Mouse (Mus musculus): ENCODE results near the gene Nt5c2.

Gene Nt5c2

GRCm38 (mm10) chr19:47014447-47015381, at the start of gene Nt5c2, which contains the start of gene Ina:
Nt5c2 (minus strand) TSS chr19:47015153.
Ina (plus strand) TSS chr19:47014698.
- peak; percentile 66 for DNase-seq (ENCODE audit: low spot score)

GRCm38 (mm10) chr19:47057684-47058083, 42.7 kb upstream of the Nt5c2 start:
- DNase-seq (ENCODE audit: low spot score), result no peak

- DNase-seq (ENCODE audit: low spot score), result no peak
Observed at GRCm38 (mm10) chr19:47053471-47053870, 38.5 kb upstream of the Nt5c2 start.

DNA sequence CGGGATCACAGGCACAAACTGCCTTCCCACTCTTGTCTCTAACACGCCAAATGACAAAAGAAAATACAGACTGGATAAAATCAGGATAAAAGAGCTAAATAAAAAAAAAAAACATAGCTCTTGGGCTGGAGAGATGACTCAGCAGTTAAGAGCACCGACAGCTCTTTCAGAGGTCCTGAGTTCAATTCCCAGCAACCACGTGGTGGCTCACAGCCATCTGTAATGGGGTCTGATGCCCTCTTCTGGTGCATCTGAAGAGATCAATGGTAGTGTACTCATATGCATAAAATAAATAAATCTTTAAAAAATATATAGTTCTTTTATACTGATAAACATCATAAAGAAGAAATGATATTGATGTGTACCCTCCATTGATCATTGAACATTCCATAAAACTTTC, 38.0 kb upstream of the Nt5c2 start:
- DNase-seq (ENCODE audit: low spot score), result no peak

DNA sequence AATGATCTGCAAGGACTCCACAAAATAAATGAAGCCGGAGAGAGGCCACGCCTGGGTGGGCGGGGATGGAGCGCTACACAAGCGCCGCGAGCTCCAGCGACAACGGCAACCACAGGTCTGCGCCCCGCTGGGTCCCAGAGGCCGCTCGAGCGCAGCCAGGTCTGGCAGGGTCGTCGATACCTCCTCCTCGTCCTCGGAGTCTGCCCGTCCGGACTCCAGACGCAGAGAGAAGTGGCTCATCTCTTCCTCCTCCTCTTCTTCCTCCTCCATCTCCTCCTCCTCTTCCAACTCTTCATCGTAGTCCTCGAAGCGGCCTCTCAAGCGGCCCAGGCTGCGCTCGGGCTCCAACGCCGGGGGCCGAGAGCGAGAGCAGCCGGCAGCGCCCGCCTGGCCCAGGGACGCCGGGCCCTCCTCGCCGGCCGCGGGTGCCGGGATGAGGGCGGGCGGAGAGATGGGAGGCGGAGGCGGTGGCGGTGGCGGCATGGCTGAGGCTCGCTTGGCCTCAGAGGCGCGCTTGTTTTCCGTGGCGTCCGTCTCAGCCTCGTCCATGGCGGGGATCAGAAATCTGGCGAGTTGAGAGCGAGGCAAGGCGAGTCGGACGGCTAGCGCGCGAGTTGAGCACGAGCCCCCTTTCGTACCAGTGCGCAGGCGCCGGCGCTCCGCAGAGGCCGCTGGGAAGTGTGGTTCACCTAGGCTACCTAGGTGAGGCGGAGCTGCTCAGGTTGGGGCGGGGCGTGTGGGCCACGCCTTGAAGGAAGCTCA, 35.5 kb upstream of the Nt5c2 start, which contains the start of gene Pcgf6:
TSS of gene Pcgf6 (minus strand) at position 636 of the 762 bp plus-strand sequence.
- peak; percentile 64 for DNase-seq (ENCODE audit: low spot score)

DNA sequence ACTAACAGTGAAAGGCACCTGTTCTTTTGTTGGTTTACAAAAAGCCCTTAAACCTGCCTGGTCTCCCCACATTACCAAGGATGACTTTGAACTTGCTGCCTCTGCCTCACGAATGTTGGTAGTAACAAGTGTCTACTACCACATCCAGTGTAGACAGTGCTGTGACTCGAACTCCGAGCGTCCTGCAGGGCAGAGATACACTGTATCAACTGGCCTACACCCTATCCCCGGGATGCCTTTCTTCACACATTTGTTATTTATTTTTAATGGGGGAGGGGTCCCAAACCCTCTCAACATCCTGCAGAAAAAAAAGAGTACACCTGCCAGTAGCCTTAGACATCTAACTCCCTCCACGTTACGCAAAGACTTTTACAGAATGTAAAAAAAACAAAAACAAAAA, 34.9 kb upstream of the Nt5c2 start:
- no peak for DNase-seq (ENCODE audit: low spot score)

DNA sequence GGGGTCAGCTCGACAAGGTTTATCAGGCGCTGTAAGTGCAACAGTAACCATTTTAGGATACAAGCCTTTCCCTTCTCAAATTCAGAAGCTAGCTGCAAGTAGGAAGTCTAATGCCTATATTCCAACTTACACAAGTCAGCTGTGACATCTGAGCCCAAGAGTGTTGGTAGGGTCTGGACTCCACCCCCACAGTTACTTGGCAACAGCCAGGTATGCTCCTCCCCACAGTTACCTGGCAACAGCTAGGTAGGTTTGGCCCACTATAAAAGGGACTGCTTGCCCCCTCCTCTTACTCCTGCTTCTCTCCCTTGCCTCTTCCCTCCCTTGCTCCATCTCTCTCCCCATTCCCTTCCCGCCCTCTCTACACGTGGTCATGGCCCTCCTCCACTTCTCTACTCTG, 34.1 kb upstream of the Nt5c2 start:
- no peak for DNase-seq (ENCODE audit: low spot score)

DNA sequence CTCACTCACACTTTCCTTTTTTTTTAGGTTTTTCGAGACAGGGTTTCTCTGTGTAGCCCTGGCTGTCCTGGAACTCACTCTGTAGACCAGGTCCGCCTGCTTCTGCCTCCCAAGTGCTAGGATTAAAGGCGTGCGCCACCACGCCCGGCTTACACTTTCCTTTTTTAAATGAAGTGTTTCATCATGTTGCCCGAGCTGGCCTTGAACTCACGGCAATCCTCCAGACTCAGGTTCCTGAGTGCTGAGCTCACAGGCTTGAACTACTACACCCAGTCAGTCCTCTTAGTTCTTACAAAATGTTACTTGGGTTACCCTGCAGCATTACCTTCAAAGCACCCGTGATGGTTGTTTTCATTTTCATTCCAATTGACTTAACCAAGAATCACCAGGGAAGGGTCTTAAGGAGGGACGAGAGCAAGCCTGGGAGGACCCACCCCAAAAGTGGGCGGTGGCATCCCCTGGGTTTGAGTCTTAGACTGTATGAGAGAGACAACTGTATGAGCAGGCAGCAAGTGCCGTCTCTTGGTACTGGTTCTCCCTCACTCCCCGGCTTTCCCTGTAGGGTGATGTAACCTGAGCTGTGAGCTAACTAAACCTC, 32.4 kb upstream of the Nt5c2 start:
- DNase-seq (ENCODE audit: low spot score), result no peak

- no peak for DNase-seq (ENCODE audit: low spot score)
Observed at GRCm38 (mm10) chr19:47046343-47046742, 31.4 kb upstream of the Nt5c2 start.

- DNase-seq (ENCODE audit: low spot score), result no peak
Observed at GRCm38 (mm10) chr19:47043608-47044007, 28.7 kb upstream of the Nt5c2 start.

DNA sequence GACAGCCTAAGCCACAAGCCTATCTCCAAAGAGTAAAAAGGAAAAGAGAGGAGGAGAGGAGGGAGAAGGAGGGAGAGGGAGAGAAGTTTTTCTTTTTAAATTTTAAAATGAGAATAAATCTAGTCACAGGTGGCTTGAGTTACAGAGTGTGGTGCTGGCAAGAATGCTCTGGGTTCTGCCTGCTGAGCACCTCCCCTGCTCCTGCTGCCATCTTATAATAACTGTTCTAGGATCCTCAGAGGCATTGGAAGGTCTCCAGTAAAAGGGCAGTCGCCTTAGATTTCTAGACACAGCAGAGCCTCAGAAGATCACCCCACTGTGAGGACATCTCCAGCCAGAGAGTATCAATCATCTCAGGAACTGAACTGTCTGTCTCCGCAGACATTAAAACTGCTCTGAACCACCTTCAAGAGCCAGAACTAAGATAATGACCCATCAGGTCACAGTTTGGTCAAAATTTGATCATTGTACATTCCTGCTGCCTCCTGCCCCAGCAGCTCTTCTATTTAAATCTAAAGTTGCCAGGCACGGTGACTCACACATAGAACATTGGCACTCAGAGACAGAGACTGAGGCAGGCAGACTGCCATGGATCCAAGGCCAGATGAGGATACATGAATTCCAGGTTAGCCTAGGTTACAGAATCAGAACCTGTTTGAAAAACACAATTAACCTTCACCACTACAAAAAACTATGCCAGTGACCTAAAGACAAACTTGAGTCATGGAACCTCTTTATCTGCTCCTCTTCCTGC, 25.9 kb upstream of the Nt5c2 start:
- no peak for DNase-seq (ENCODE audit: low spot score)

- no peak for DNase-seq (ENCODE audit: low spot score)
Observed at GRCm38 (mm10) chr19:47036596-47036995, 21.6 kb upstream of the Nt5c2 start.

GRCm38 (mm10) chr19:47034916-47035315, 20.0 kb upstream of the Nt5c2 start:
- no peak for DNase-seq (ENCODE audit: low spot score)

- no peak for DNase-seq (ENCODE audit: low spot score)
Observed at GRCm38 (mm10) chr19:47031770-47032169, 16.8 kb upstream of the Nt5c2 start.

- no peak for DNase-seq (ENCODE audit: low spot score)
Observed at GRCm38 (mm10) chr19:47029796-47030195, 14.8 kb upstream of the Nt5c2 start.

DNA sequence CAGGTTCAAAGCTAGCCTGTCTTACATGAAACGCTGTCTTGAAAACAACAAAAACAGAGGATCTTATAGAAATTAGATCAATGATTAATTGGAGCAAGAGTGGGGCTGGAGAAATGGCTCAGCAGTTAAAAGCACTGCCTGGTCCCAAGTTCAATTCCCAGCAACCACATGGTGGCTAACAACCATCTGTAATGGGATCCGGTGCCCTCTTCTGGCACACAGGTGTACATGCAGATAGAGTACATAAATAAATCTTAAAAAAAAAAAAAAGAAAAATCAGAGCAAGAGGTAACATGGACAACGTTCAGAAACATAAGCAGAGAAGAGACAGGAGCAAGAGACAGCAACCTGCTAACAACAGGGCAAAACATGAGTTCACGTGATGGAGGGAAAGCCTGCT, 11.6 kb upstream of the Nt5c2 start:
- DNase-seq (ENCODE audit: low spot score), result no peak

DNA sequence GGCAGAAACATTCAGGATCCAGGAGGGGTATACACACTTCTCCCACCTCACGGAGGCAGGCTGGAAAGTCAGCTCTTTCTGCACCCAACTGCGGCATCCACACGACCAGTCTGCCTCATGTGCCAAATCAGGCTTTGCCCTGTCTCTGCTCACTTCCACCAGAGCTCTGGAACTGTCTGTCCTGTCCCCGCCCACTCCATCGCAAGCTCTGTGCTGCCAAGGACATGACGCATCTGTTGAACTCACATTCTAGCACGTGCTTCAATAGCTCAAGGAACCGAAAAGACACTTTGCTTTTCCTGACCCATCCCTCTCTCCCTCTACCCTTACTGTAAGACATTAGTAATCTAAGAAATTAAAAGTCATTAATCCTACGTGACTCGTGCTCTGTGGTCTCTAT, 10.0 kb upstream of the Nt5c2 start:
- DNase-seq (ENCODE audit: low spot score), result peak; percentile 47

GRCm38 (mm10) chr19:47023546-47023945, 8.6 kb upstream of the Nt5c2 start:
- no peak for DNase-seq (ENCODE audit: low spot score)

DNA sequence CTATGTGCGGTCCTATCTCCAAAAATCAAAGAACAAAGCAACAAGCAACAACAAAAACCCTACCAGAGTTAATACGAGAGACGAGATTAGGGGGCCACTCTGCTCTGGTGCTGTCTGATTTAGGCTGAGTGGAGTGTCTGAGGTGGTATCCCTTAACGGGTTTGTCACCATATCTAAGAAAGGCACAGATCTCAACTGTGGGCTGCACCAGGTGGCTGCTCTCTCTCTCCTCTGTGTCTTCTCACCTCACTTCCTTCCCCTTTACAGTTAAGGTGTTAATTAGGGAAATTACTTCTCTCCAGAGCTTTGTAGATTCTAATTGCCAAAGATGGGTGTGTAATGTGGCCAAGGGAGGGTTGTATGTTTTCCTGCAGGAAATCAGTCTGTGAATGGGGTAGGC, 7.8 kb upstream of the Nt5c2 start:
- DNase-seq (ENCODE audit: low spot score), result no peak

DNA sequence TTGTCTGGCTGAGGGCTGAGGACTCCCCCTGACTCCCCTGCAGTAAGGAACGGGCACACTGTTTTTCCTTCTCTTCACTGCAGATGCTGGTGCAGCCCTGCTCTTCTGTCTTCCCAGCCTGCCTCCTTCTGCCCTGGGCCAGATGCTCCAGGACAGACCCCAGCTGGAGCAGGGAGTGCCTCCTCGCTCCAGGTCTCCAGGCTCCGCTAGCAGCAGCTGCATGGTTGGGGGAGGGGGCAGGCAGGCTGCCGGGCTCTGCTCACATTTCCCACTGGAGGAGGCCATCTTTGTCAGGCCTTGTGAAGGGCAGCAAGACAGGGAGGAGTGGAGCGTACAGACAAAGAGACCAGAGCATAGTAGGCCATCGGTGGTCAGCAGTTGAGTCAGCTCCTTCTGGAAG, 4.4 kb upstream of the Nt5c2 start:
- no peak for DNase-seq (ENCODE audit: low spot score)

DNA sequence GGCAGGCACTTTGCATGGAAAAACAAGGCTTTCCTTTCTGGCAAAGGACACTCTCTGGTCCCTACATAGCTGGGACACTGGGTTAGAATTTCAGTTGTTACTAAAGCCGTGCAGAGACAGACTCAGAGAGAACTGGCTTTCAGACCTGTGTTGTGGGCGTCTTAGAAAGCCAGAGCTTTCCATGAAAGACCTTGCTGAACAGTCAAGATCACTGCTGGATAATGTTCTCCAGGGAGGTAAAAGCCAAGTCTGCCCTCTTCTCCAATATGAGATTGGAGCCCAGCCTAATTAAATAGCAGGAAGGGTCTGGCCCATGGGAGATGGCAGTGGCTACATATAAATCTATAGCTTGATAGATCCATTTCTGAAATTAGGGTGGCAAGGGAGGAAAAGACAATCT, 3.4 kb upstream of the Nt5c2 start:
- DNase-seq (ENCODE audit: low spot score), result no peak

- DNase-seq (ENCODE audit: low spot score), result no peak
Observed at GRCm38 (mm10) chr19:47017831-47018230, 2.9 kb upstream of the Nt5c2 start.

Measured in left cerebral cortex, adult 11 months (tissue).